Mouse (Mus musculus) lung, postnatal 0 days (tissue): ENCODE measurements at regions not wholly inside any gene's neighbourhood (a gene's known extent, or its start where the extent isn't known, plus 50 kb on each side); places are given as distances from the start of the nearest gene placed in this dataset.

Experiments used
- CTCF ChIP-seq: IDR thresholded peaks from 2 replicates; pipeline ENCODE4 v1.5.1; 2016; ENCODE audit warnings: antibody characterized with exemption, mild to moderate bottlenecking
- EP300 ChIP-seq: IDR thresholded peaks from 2 replicates; pipeline ENCODE4 v1.6.1; 2016; ENCODE audit warnings: antibody characterized with exemption, mild to moderate bottlenecking, control low read depth

DNA sequence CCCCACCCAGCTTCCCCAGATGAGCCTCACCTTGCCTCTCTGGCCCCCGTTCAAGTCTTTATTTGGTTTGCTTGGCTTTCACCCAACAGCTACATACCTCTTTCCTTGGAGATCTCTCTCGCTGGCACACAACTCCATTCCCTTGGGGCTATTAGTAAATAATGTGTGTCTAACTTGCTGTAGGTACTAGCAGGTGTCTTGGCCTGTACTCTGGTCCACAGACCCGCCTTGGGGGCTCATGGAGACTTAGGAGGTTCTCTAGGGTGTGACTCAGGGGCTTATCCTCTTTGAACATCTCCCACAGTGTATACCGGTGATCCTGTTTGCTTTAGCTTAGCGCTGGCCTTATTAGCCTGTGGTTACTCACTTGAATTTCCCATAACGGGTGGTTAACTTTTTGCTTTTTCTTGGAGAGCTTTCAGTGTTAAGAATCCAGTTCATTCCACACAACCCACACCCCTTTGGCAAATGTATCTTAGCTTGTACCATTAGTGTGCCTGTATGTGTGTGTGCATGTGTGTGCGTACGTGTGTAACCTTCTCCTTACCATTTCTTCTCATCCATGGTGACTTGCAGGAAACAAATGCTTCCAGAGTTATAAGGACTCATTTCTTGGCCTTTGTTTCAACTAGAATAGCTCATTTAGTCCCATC lies 67.3 kb upstream of the Map4k3 start:
- TF ChIP-seq EP300 = no peak
- TF ChIP-seq CTCF = no peak
